Mouse (Mus musculus): ENCODE results near the gene Elovl2.
"Not testable (repeated sequence)": the region's sequence is repeated elsewhere in the genome, so short reads cannot be mapped to it uniquely, and the experiment has no call there.

Elovl2 gene

GRCm38 (mm10) chr13:41220304-41220834, at the start of gene Elovl2:
TSS of gene Elovl2 (minus strand) at chr13:41220405.
- in situ Hi-C loops (cut with MboI; ENCODE audit: low sequenced_read_pairs): no loop called here

- in situ Hi-C loops (cut with MboI; ENCODE audit: low sequenced_read_pairs): no loop called here
These were observed 47.7 kb upstream of the Elovl2 start for GRCm38 (mm10) chr13:41267827-41268408.

- in situ Hi-C loops (cut with MboI; ENCODE audit: low sequenced_read_pairs): no loop called here
These were observed 43.2 kb upstream of the Elovl2 start for GRCm38 (mm10) chr13:41263304-41264006.

- in situ Hi-C loops (cut with MboI; ENCODE audit: low sequenced_read_pairs): not testable (repeated sequence)
These were observed 41.4 kb upstream of the Elovl2 start for GRCm38 (mm10) chr13:41261617-41262016.

GRCm38 (mm10) chr13:41257851-41258250, 37.6 kb upstream of the Elovl2 start:
- in situ Hi-C loops (cut with MboI; ENCODE audit: low sequenced_read_pairs): no loop called here

- in situ Hi-C loops (cut with MboI; ENCODE audit: low sequenced_read_pairs): no loop called here
These were observed 36.8 kb upstream of the Elovl2 start for GRCm38 (mm10) chr13:41256962-41257361.

GRCm38 (mm10) chr13:41256126-41256525, 35.9 kb upstream of the Elovl2 start:
- in situ Hi-C loops (cut with MboI; ENCODE audit: low sequenced_read_pairs): no loop called here

GRCm38 (mm10) chr13:41252736-41253135, 32.5 kb upstream of the Elovl2 start:
- in situ Hi-C loops (cut with MboI; ENCODE audit: low sequenced_read_pairs): no loop called here

- in situ Hi-C loops (cut with MboI; ENCODE audit: low sequenced_read_pairs): no loop called here
These were observed 31.9 kb upstream of the Elovl2 start for GRCm38 (mm10) chr13:41252141-41252540.

GRCm38 (mm10) chr13:41251667-41252066, 31.5 kb upstream of the Elovl2 start:
- in situ Hi-C loops (cut with MboI; ENCODE audit: low sequenced_read_pairs): no loop called here

GRCm38 (mm10) chr13:41251232-41251631, 31.0 kb upstream of the Elovl2 start:
- in situ Hi-C loops (cut with MboI; ENCODE audit: low sequenced_read_pairs): not testable (repeated sequence)

GRCm38 (mm10) chr13:41250318-41250981, 30.2 kb upstream of the Elovl2 start:
- in situ Hi-C loops (cut with MboI; ENCODE audit: low sequenced_read_pairs): no loop called here

GRCm38 (mm10) chr13:41249538-41250317, 29.5 kb upstream of the Elovl2 start, which contains the start of gene Smim13:
TSS of gene Smim13 (plus strand) at chr13:41249844.
- in situ Hi-C loops (cut with MboI; ENCODE audit: low sequenced_read_pairs): loop anchor here (25.0 kb wide), 1 partner anchor 112 kb away; no protein-coding TSS in a partner anchor

- in situ Hi-C loops (cut with MboI; ENCODE audit: low sequenced_read_pairs): loop anchor here (25.0 kb wide), 1 partner anchor 112 kb away; no protein-coding TSS in a partner anchor
These were observed 28.7 kb upstream of the Elovl2 start for GRCm38 (mm10) chr13:41248751-41249520.

GRCm38 (mm10) chr13:41244306-41244830, 24.2 kb upstream of the Elovl2 start:
- in situ Hi-C loops (cut with MboI; ENCODE audit: low sequenced_read_pairs): loop anchor here (25.0 kb wide), 1 partner anchor 107 kb away; no protein-coding TSS in a partner anchor

- in situ Hi-C loops (cut with MboI; ENCODE audit: low sequenced_read_pairs): loop anchor here (25.0 kb wide), 1 partner anchor 104 kb away; no protein-coding TSS in a partner anchor
These were observed 21.4 kb upstream of the Elovl2 start for GRCm38 (mm10) chr13:41241557-41241956.

GRCm38 (mm10) chr13:41238805-41239130, 18.6 kb upstream of the Elovl2 start:
- in situ Hi-C loops (cut with MboI; ENCODE audit: low sequenced_read_pairs): loop anchor here (10.0 to 25.0 kb wide), 2 partner anchors 101 to 394 kb away; no protein-coding TSS in a partner anchor

GRCm38 (mm10) chr13:41238035-41238804, 18.0 kb upstream of the Elovl2 start:
- in situ Hi-C loops (cut with MboI; ENCODE audit: low sequenced_read_pairs): loop anchor here (10.0 to 25.0 kb wide), 2 partner anchors 101 to 393 kb away; no protein-coding TSS in a partner anchor

Data from CH12F3 (cell line).